Mouse (Mus musculus) heart, adult 9 months (tissue): ENCODE results near the gene Ubtf.
"Not testable (repeated sequence)": the region's sequence is repeated elsewhere in the genome, so short reads cannot be mapped to it uniquely, and the experiment has no call there.

ENCODE experiments used
- DNase-seq, 2 experiments: peaks; one replicate each; pipeline ENCODE4 v3.0.0; 2022; ENCODE audit warnings: low spot score in 2 of 2

Gene Ubtf

DNA sequence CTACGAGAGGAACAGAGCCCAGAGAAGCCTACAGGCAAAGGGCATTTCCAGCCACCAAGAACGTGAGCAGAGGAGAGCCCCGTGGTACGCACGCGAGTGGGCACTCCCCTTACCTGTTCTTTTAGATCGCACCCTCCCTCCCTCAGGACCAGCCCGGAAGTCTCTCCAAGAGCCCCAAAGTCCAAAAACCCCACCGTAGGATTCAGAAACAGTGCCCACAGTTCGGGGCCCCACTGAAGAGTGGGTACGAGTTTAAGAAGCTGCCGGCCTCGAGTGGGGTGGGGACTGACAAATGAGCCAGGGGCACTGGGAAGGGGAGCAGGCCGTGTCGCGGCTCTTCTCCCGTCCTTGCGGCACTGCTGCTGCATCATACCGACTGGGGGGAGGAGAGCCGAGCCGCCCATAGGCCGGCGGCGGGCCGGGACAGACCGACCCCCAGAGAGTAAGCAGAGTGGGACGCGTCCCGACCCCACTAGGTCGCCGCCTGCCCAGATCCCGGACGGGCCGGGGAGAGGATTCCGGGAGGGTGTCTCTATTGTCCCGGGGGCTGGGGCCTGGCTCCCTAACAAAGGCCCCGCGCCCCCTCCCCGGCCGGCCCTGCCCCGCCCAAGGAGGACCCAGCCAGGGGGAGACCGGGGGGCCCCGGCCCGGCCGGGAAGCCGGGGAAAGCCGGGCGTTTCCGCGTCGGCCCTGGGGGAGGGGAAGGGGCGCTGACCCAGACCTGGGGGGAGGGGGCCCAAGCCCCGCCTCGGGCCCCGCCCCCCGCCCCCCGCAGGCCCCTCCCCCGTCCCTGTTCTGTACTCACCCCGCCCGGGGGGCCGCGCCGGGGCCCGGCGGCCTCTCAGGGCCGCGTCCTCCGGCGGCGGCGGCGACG lies 23.7 kb downstream of the Ubtf start:
- DNase-seq: peak; percentile 50 to 65

DNA sequence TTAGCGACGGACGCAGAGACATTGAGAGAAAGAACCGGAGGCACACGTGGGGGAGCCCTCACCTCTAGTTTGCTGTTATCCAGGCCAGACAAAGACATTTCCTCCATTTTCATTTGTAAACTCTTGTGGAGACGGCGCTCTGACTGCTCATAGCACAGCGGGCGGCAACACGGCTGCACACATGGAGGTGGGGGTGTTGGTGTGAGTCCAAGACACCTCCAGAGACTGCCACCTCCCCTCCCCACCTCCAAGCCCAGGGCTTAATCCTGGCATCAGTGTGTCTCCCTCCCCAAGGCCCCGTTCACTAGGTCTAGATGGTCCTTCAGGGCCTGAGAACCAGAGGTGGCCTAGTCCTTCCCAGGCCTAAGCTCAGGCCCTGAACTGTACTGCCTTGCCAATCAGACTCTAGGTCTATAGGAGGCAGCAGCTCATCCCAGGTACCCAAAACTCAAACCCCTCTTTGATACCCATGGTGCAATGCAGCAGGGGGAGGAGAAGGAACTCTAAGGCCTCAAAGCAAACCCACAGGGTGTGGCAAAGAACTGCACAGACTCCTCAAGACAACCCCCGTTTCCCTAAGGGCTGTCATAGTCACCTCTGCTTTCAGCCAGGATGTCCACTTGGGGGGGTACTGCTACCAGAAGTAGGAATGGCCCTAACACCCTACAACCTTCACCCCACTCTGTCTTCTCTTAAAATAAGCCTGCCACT lies 24.5 kb downstream of the Ubtf start:
- DNase-seq: peak in 1 of 2 experiments; percentile 58

DNA sequence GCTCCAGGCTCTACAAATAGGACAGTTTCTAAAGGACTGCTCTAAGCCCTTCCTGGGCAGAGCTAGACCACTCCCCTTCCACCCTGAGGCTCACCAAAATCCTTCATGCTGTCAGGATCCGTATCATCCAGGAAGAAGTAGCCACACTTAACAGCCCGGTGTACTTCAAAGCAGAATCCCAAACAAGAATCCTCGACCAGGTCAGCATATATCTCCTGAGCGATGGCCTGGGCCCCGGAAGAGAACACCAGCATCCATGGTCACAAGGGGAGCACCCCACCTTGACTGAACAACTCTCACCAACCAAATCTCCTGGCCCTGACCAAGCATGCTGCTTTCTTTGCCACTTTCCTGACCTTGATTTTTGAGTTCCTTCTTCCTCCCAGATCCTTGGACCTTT lies 25.1 kb downstream of the Ubtf start:
- DNase-seq: no peak

DNA sequence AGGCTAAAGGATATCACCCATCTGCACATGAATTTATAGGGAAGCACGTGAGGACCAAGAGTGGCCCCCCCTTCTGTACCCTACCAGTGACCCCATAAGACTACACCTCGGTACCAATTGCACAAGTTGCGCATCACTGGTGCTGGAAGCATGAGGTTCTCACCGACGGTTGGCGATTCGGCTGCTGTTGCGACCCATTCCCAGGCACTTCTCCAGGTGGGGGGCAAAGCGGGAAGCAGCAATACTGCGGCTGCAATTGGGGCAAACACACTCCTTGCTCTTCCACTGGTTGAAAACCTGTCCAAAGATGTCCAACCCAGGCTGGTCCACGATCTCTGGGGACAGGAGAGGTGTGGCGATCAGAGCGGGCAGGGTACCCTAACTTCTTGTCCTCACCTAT lies 25.6 kb downstream of the Ubtf start:
- no peak for DNase-seq

DNA sequence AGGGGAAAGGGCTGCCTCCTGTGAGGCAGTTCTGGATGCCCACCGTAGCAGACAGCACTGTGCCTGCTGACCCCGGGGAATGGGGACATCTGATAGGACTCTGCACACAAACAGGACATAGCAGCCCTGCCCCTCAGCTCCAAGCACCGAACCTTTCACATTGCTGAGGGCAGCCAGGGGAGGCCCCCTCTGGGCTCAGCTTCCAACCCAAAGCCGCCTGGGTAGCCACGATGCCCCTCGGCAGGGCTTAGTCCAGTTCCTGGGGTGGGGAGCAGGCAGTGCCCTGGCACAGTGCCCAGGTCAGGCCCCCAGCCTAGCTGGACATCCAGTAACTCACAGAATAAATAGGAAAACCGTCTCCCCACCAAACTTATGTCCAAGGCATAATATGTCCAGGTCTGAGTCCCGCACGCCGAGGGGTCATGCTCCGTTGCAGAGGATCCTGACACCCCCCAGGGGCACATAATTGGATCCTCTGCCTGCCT lies 28.4 kb downstream of the Ubtf start:
- DNase-seq: no peak

DNA sequence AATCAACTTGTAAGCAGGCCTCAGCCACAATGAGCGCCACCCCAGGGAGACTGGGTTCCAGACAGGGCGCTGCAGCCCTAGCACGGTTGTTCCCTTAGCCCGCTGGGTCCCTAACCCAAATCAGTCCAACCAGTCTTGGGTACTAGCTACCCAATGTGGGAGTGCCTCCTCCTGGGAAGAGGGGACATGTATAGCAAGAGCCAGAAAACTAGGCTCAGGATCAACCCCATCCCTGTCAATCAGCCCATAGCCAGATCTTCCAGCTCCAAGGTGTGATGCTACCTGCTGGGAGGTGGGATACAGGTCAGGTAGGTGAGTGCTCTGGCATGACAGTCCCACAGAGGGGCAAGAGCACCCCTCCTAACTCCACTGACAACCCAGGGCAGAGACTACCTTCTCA lies 29.4 kb downstream of the Ubtf start:
- no peak for DNase-seq

DNA sequence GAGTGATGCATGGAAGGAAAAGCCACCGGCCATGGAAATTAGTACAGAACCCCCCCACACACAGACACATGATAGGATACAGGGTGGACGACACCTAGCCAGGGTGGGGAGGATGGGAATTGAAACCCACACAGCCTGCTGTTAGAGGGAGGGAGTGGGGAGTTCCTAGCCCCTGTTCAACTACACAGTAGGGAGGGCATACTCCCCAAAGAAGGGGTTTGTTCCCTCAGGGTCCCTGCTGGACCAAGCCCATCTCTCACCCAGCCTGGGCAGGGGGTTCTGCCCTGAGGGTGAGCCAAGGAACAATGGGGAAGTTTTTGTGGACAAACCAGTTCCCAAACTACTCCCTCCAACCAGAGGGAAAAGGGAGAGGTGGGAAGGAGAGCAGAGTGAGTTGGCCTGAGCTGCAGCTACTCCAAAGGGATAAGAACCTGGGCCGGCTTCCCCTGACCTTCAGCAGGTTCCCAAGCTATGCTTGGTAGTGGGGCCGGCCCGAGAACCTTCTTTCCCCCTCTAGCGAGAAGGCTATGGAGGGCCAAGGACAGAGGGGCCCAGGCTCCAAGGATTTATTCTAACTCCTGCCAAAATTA lies 29.9 kb downstream of the Ubtf start:
- DNase-seq: no peak

DNA sequence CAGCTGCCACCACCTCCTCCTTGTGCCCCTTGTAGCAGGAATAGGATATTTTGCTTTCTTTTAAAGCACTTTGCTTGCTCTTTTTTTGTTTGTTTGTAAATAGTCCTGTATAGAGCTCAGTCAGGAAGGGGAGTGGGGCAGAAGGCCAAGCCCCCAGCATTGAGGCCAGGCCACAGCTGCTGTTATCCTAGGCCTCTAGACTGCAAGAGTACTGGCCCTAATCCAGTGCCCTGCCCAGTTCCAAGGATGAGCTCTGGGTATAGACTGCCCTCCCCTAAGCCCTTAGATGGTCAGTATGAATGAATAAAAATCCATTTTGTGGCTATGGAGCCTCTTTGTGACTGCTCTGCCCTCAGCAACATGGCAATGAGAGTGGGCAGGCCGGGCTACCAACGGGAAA lies 30.6 kb downstream of the Ubtf start:
- DNase-seq: no peak

DNA sequence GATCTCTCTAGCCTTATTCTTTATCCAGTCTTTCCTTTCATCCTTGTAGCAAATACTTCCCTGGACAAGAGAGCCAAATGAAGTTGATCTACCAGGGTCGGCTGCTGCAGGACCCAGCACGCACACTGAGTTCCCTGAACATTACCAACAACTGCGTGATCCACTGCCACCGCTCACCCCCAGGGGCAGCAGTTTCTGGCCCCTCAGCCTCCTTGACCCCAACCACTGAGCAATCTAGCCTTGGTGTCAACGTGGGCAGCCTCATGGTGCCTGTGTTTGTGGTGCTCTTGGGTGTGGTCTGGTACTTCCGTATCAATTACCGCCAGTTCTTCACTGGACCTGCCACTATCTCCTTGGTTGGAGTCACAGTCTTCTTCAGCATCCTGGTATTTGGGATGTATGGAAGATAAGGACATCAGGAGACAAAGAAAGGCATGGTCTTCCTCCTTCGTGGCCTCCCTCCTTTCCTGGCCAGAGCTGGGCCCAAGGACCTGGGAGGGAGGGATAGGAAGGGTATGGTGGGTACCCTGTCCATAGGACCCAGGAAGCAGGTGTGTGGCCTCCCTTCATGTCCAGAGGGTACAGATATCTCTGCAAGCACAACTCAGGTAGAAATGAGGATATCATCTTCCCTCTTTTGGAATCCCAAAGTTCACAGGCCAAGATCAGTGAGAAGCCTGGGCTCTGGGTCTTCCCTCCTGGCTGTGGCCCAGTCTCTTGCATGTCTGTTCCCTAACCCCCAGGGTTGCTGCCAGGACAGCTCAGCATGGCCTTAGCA lies 31.3 kb downstream of the Ubtf start:
- DNase-seq: no peak

DNA sequence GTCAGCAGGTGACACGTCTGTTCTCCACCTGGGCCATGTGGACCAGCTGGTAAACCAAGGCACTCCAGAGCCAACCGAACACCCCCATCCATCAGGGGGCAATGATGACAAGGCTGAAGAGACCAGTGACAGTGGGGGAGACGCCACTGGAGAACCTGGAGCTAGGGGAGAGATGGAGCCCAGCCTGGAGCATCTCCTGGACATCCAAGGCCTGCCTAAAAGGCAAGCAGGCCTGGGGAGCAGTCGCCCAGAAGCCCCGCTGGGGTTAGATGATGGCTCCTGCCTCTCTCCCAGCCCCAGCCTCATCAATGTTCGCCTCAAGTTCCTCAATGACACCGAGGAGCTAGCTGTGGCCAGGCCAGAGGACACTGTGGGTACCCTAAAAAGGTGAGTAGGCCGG lies 32.1 kb downstream of the Ubtf start:
- no peak for DNase-seq

DNA sequence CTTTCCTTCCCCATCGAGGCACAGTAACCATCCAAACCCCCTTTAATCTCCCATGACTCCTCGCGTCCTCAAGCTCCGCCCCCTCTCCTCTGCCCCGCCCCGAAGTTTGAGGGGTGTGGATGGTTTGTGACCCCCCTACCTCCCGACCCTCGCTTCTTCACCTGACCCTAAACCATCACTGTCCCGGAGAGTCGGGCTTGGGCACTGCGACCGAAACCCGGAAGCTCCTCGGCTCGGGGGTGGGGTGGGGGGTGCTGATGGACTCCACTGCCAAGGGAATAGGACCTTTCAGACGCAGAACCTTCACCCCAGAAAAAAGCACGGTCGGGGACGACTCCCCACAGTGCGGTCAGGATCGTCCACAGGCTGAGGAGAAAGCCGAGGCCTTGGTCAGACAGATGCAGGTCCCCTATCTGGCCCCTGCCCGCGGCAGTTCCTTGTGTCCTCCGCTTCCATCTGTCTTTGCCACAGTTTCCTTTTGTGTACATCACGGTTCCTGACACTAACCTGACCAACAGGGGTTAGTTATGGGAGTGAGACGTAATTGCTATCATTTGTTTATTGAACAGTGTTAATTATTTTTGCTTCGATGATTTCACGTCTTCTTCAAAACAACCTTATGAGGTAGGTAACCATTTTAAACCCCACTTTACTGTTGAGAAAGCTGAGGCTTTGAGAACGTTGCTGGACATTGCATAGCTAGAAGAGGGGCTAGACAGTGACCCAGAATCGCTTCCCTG lies 34.3 kb downstream of the Ubtf start:
- no peak for DNase-seq

DNA sequence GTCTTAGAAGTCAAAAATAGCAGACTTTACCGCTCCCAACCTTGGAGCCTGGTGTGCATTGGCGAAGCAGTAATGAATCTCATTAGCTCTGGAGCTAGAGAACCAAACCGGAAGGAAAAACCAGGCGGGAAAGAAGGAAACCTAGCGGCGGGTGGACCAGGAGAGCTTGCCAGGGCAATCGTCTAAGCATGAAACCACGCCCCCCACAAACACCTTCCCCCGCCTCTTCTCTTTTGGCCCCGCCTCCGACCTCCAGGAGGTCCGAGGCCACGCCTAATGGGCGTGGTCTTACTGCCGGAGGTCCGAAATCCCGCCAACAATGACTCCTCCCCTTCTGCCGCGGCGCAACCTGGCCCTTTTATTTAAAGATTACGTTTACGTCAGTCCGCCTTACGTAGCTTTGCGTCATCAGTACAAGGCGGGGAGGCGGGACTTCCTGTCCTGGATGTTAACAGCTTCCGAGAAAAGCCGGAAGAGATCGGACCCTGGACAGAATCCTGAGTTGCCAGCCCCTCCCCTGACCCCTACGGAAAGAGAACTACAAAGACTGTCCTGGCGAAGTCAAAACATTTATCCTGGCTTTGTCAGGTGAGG lies 34.9 kb downstream of the Ubtf start, which contains the start of gene Tmub2:
Gene Tmub2, plus strand, starts transcription at position 431 of the 594 bp plus-strand sequence.
- DNase-seq: peak; percentile 96 to 98

DNA sequence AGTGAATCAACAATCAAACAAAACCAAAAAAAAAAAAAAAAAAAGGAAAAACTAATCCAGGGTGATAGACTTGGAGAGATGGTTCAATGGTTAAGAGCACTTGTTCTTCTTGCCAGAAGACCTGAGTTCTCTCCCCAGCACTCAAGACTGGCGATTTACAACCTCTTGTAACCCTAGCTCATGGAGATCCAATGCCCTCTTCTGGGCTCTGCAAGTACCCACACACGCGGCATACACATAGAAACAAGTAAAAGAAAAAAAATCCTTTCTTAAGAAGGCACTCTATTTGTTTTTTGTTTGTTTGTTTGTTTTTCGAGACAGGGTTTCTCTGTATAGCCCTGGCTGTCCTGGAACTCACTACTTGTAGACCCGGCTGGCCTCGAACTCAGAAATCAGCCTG lies 35.6 kb downstream of the Ubtf start:
- DNase-seq: no peak

DNA sequence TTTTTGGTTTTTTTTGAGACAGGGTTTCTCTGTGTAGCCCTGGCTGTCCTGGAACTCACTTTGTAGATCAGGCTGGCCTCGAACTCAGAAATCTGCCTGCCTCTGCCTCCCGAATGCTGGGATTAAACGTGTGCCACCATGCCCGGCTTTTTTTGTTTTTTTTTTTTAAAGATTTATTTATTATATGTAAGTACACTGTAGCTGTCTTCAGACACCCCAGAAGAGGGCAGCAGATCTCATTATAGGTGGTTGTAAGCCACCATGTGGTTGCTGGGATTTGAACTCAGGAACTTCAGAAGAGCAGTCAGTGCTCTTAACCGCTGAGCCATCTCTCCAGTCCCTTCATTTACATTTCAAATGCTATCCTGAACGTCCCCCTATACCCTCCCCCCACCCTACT lies 39.3 kb downstream of the Ubtf start:
- DNase-seq: not testable (repeated sequence)

DNA sequence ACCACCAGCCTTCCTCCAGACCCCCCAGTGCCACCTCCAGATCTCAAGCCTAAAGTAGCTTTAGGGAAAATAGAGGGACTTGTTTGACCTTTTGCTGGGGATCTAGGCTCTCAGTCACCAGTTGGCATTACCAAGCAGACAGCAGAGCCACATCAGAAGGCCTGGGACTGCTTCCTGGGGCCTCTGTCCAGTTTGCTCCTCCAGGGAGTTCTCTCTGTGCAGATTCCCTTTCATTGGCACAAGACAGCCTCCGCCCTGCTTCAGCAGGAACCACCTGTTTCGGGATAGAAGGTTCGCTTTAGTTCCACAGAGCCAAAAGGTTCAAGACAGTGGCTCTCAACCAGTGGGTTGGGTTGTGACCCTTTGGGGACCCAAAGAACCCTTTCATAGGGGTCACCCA lies 39.9 kb downstream of the Ubtf start:
- no peak for DNase-seq

DNA sequence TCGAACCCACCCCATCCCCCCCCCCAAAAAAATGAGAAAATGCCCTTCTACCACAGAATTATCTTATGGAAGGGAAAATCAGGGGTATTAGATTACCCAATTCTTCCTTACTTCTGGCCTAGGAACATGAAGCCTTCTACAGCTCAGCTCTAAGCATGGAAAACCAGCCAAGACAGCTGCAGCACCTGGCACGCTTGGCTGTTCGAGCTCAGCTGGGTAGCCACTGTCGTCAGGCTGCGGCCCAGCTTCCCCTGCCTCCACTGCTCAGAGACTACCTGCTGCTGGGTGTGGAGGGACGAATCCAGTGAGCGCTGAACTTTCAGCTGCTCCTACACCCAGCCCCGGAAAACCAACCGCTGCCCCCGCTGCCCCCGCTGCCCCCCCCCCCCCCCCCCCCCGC lies 41.8 kb downstream of the Ubtf start:
- DNase-seq: no peak

DNA sequence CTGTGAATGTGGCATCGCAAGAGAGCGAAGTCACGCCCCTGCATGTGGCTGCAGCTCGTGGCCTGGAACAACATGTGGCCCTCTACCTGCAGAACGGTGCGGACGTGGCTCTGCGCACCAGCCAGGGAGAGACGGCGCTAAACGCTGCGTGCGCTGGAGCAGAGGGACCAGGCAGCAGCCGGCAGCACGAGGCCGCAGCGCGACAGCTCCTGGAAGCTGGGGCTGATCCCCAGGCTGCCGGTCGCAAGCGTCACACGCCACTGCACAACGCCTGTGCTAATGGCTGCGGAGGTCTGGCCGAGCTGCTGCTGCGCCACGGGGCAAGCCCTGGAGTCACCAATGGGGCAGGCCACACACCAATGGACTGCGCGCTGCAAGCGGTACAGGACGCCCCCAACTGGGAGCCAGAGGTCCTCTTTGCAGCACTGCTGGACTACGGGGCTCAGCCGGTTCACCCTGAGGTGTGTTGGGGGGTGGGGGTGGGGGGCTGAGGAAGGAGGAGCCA lies 43.1 kb downstream of the Ubtf start:
- DNase-seq: no peak

DNA sequence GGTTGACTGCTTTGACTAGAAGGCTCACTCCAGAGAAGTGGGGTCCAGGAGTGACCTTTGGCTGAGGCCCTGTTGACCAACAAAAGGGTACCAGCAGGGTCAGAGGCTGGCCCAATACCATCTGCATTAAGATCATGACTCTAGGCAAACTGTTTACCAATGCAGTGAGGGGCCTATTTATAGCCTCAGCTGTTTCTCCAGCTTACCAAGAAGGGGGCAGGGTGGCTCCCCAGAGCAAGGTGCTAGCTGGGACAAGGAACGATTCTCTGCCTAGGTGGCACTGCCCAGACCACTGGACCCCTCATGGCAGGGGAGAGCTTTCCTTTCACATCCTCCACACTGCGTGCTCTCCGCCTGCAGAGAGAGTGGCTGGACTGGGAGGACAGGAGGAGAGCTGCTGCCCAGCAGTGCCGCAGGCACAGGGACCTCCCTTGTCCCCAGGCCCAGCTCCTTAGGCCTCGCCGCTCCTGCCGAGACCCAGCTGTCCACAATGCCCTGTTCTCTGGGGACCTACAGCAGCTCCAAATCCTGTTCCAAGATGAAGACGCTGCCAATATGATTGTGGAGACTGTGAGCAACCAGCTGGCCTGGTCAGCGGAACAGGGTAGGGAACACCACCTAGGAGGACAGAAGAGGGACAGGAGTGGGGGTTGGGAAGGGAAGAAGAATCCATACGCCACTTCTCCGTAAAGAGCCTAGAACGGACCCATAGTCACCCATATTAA lies 50.9 kb downstream of the Ubtf start, which contains the start of gene Asb16:
Gene Asb16, plus strand, starts transcription at position 224 of the 725 bp plus-strand sequence.
- DNase-seq: no peak

DNA sequence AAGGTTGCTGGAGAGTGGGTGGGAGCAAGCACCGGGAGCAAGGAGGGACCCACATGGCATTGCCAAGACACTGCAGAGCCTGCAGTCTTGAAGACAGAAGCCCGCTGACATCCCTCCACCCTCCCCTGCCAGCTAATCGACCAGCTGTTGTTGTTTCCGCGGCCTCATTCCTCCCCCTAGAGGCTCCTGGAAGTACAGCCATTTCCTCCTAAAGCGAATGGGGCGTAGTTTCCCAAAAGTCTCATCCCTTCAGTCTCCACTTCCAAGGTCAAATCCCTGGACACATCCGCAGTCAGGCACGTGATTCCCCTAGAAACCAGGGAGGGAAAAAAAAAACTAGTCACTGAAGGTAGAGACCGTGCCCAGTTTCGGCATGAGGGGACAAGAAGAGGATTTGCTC lies 52.1 kb downstream of the Ubtf start:
- DNase-seq: peak; percentile 70 to 76
